Mouse (Mus musculus) testis, postnatal 14 days (tissue): Measurements from ENCODE around the gene Cemip.
A peak's percentile ranks its signal among the peaks of the same experiment; 100 is the strongest.
"Not testable (repeated sequence)": the region's sequence is repeated elsewhere in the genome, so short reads cannot be mapped to it uniquely, and the experiment has no call there.

Experiments
- DNase-seq: peaks from one replicate; pipeline ENCODE4 v3.0.0; 2021; ENCODE audit warnings: low spot score

Cemip gene

GRCm38 (mm10) chr7:84086039-84086829 lies at the start of gene Cemip:
TSS of gene Cemip (minus strand) at chr7:84086502.
- peak; percentile 64 for DNase-seq

DNA sequence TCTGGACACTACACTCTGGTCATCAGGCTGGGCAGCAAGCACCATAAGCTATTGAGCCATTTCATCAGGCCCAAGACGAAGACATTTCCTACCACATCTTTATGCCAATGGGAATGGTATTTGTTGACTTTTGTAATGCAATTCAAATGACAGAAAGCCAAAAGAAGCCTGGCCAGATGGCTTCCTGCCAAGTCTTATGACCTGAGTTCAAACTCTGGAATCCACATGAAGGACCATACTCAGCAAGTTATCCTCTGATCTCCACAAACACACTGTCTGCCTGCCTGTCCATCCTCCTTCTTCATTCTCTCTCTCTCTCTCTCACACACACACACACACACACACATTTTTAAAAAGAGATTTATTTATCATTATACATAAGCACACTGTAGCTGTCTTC lies 46.4 kb upstream of the Cemip start:
- DNase-seq: no peak

GRCm38 (mm10) chr7:84131736-84132135 lies 45.4 kb upstream of the Cemip start:
- DNase-seq: no peak

DNA sequence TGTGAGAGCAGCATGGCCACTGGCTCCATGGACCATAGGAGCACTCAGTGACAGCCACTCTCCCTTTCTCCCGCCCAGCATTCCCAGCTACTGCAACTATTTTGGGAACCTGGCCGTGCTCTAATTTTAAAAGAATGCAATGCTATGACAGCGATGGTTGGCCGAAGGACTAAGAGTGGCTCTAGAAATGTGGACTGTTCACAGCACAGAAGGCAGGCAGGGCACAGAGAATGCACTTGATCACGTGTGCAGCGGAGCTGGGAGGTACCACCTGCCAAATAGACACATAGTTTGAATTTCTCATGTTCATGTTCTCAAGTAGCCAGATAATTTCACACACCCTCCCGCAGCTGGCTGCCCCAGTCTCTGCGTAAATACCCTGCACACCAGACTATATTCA lies 42.4 kb upstream of the Cemip start:
- DNase-seq: no peak

GRCm38 (mm10) chr7:84125730-84126129 lies 39.4 kb upstream of the Cemip start:
- DNase-seq: no peak

- DNase-seq: not testable (repeated sequence)
Measured at GRCm38 (mm10) chr7:84123651-84124050, 37.3 kb upstream of the Cemip start.

DNA sequence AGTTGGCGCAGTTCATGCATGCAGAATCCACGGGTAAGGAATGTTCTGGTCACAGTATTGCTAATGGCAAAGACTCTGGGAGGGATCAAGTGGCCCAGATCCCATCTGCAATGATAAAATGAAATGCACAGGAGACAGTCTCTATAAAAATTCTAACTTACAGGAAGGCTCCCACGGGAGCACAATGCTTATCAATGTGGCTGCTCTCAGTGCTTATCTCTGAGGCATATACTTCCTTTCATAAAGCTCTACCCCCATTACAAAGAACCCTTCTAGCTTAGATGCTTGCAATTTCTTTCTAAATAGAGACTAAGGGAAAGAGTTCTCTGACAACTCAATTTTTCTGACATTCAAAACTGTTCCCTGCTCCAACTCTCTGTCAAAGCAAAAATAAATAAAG lies 35.5 kb upstream of the Cemip start:
- DNase-seq: no peak

GRCm38 (mm10) chr7:84120142-84120760 lies 33.9 kb upstream of the Cemip start:
- DNase-seq: no peak

GRCm38 (mm10) chr7:84119216-84120105 lies 33.2 kb upstream of the Cemip start:
- DNase-seq: no peak

DNA sequence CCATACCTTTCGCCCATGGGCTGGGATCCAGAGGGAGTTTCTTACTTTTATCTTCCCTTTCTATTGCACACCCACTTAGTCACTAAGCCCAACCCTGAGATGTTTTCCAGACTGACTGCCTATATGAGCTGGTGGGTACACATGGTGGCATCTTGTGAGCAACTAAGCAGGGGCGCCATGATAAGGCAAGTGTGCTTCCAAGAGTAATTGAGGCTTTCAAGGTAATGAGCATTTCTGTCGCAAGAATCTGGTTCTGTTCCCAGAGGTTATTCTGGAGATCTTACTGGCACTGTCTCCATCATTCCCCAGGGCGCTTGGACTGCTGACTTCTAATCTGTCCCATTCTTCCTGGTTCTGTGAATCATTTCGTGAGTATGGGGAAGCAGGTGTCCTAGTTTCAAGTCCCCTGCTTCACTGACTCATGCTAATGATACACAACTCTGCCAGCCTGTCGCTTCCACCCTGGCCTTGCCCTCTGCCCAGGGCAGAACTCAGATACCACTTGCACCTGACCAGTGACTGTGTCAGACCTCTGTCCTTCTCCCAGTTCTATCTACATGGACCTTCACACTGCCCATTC lies 31.3 kb upstream of the Cemip start:
- no peak for DNase-seq

- DNase-seq: no peak
Measured at GRCm38 (mm10) chr7:84116621-84117542, 30.6 kb upstream of the Cemip start.

GRCm38 (mm10) chr7:84115385-84115784 lies 29.1 kb upstream of the Cemip start:
- no peak for DNase-seq

DNA sequence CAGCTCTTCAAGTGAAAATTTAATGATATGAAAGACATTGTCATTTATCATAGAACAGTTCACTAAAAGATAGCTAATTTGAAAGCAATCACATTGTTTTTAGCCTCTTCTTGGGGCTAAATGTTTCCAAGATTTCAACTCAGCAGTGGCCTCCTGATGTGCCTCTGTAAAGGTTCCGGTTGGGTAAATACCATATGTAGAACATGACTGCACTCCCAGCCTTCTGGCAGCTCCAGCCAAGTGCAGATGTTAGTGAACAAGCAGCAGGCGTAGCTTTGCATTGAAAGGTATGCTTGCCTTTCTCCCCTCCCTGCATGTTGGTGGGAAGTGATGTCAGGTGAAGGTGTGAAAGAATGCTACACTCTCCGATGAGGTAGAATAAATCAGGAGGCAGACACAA lies 28.5 kb upstream of the Cemip start:
- no peak for DNase-seq

DNA sequence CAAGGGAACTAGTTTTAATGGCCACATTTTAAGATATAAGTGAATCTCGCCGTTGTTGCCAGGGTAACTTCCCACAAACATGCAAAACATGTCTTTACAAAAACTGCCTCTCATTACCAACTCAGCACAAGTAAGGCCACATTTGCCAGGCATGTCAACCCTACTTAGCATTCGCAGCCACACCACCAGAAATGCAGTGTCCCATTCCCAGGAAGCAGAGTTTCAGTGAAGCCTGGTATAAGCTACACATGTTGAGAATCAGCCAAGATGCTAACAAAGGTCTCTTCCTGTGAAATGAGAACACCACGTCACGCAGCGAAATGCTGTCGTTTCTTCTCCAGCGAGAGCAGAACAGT lies 26.7 kb upstream of the Cemip start:
- no peak for DNase-seq

DNA sequence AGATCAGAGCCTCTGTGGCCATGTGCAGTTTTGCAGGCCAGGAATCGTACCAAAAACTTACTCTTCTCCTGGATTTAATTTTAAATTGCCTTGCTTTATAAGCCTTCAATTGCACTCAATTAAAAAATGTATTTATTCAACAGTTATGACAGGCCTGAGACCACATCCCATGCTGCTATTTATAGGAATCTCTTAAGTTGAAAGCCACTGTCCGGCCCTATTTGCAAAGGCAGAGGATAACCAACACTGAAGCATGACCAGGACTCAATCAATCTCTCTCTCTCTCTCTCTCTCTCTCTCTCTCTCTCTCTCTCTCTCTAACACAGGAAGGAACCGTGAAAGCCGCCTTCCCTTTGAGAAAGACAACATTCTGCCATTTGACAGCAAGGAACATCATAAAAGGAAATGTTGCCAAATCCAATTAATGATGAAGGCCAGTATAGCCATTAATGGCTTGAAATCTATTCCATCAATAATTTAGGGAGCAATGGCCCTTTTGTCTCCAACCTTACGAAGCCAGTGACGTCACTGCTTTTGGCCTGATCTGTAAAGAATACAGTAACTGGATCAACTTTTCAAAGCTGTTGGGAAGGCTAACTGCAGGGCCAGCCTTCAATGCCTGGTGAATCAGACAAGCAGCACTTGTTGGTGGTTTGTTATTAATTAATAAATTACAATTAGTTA lies 26.2 kb upstream of the Cemip start:
- no peak for DNase-seq

GRCm38 (mm10) chr7:84111716-84112350 lies 25.5 kb upstream of the Cemip start:
- no peak for DNase-seq

DNA sequence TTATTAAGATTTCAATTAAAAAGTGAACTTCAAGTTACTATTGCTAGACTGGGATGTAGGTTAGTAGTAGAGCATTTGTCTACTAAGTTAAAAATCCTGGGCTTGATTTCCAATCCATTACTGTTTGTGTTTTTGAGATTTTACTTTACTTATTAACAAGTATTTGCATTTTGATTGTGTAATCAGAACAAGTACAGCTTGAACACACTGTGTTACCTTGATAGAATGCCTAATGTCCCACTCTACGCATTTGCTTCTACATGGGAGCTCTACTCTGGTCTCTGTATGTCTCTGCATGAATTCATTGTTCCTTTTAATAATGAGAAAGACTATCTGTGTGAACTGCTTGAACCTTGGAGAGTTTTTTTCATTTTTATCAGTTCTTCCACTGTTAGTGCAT lies 20.6 kb upstream of the Cemip start:
- no peak for DNase-seq

DNA sequence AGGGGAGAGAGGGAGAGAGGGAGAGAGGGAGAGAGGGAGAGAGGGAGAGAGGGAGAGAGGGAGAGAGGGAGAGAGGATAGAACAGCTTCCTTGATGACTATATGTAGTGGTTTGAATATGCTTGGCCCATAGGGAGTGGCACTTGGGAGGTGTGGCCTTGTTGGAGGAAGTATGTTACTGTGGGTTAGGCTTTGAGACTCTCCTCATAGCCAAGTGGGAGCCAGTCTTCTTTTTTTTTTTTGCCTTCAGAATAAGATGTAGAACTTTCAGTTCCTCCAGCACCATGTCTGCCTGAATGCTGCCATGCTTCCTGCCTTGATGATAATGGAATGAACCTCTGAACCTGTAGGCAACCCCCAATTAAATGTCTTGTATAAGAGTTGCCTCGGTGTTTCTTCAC lies 16.3 kb upstream of the Cemip start:
- no peak for DNase-seq

- no peak for DNase-seq
Measured at GRCm38 (mm10) chr7:84100672-84101071, 14.4 kb upstream of the Cemip start.

DNA sequence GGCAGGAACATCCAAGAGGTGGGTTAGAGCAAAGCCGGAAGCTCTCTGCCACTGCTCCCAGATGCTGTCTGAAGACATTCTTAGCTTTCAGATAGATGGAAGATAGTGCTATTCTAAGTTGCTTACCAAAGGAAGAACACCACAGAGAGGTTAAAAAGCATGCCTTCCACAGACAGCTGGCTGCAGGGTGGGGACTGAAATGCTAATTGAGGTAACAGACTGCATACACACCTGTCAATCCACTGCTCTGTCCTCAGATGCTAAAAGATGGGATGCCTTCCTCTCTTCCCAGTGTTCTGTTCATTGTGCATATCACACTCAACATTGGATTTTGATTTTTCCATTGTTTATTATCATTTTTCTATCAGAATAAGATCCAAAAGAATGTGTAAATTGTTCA lies 11.8 kb upstream of the Cemip start:
- no peak for DNase-seq
